Mouse (Mus musculus): ENCODE measurements at regions not wholly inside any gene's neighbourhood (a gene's known extent, or its start where the extent isn't known, plus 50 kb on each side); places are given as distances from the start of the nearest gene placed in this dataset.

DNA sequence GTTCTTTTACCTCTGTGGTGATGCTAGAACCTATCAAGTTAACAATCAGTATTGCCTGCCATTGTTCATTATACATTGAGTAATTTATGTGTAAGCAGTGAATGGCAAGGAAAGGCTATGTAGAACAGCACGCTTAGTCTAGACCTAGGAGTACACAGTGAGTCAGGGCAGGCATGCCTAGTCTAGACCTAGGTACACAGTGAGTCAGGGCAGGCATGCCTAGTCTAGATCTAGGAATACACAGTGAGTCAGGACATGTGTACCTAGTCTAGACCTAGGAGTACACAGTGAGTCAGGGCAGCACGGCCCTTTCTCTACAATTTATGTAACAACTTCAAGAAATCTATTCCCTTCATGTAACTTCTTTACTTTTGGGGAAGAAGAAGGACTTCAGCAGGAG, 347.2 kb downstream of the Tmem232 start:
- TF ChIP-seq POLR2A (IDR thresholded peaks at IDR 0.05; ENCODE audit: borderline replicate concordance, insufficient read depth, low read length) (no peak), CTCF (IDR thresholded peaks at IDR 0.05; ENCODE audit: borderline replicate concordance, insufficient read depth, low read depth, low read length) (no peak)

All from cerebellum, adult 2 months (tissue).